Mouse (Mus musculus) midbrain, postnatal 0 days (tissue): ENCODE results near the gene Socs4. TPM values are rescaled to one million over a fixed set of nuclear protein-coding genes. Genes with fewer than 3 reads are reported as not detected.
"Not testable (repeated sequence)": the region's sequence is repeated elsewhere in the genome, so short reads cannot be mapped to it uniquely, and the experiment has no call there.

Source experiments
- ATAC-seq: fragments of 200-750 bp; cut with Nextera tagmentation; 2 replicates; pipeline ENCODE4 v1.8.0; 2017; ENCODE audit warnings: moderate number of reproducible peaks, mild to moderate bottlenecking, moderate TSS enrichment, moderate library complexity; ENCODE audit not compliant: low FRiP score
- DNase-seq: peaks from one replicate; pipeline ENCODE4 v3.0.0-alpha.2; 2015; ENCODE audit warnings: low spot score
- H3K27ac ChIP-seq: fragments of 300-500 bp; sonication (generic); 2 replicates; pipeline ENCODE4 v1.5.1; 2014; ENCODE audit warnings: low read depth, mild to moderate bottlenecking, low read length, mixed read lengths
- H3K27me3 ChIP-seq: fragments of 300-500 bp; sonication (generic); 2 replicates; pipeline ENCODE4 v1.6.1; 2014; ENCODE audit warnings: low read length, control low read depth, mixed read lengths; ENCODE audit not compliant: insufficient read depth
- H3K36me3 ChIP-seq: fragments of 300-500 bp; sonication (generic); 2 replicates; pipeline ENCODE4 v1.6.1; 2014; ENCODE audit warnings: low read length, control low read depth, mixed read lengths; ENCODE audit not compliant: insufficient read depth
- H3K4me1 ChIP-seq: fragments of 300-500 bp; sonication (generic); 2 replicates; pipeline ENCODE4 v1.6.1; 2014; ENCODE audit warnings: mild to moderate bottlenecking, control low read depth, antibody characterized with exemption, low read length, mixed read lengths; ENCODE audit not compliant: insufficient read depth
- H3K4me2 ChIP-seq: fragments of 300-500 bp; sonication (generic); 2 replicates; pipeline ENCODE4 v1.6.1; 2014; ENCODE audit warnings: low read depth, mild to moderate bottlenecking, low read length, mixed read lengths; ENCODE audit not compliant: poor library complexity, severe bottlenecking
- H3K4me3 ChIP-seq: fragments of 300-500 bp; sonication (generic); 2 replicates; pipeline ENCODE4 v1.5.1; 2014; ENCODE audit warnings: low read depth, mild to moderate bottlenecking, low read length, moderate library complexity
- H3K9ac ChIP-seq: fragments of 300-500 bp; sonication (generic); replicated peaks from 2 replicates; pipeline ENCODE4 v1.6.1; 2014; ENCODE audit warnings: mild to moderate bottlenecking, low read length, moderate library complexity, mixed read lengths; ENCODE audit not compliant: poor library complexity, severe bottlenecking
- H3K9me3 ChIP-seq: fragments of 300-500 bp; sonication (generic); 2 replicates; pipeline ENCODE4 v1.6.1; 2016; ENCODE audit warnings: low read length, control low read depth
- CTCF ChIP-seq: IDR thresholded peaks from 2 replicates; pipeline ENCODE4 v1.5.1; 2016; ENCODE audit warnings: antibody characterized with exemption, mild to moderate bottlenecking
- WGBS: fragments of 180-500 bp; shearing (Covaris S2); extraction: QIAGEN DNeasy Blood & Tissue Kit; methylation state at CpG from one replicate; pipeline ENCODE4 v1.1.7; 2014; 5-methylcytosine and 5-hydroxymethylcytosine counted together
- polyA plus RNA-seq: library from polyadenylated mRNA; unstranded; fragments of >200 nt; fragmentation: Nextera tagmentation; extraction: Ambion mirVana; gene quantifications from 2 replicates; pipeline ENCODE4 v1.2.1, GENCODE M21; 2015
- total RNA-seq: library from RNA; depleted of rRNA; stranded (reverse); fragments of >200 nt; gene quantifications from 2 replicates; pipeline ENCODE4 v1.2.3, GENCODE M21; 2014

The Socs4 gene
- total and polyA plus RNA-seq, 2 experiments from 2014 or later: 2.7 to 7.9 TPM

GRCm38 (mm10) chr14:47310342-47311181 is 33.8 kb downstream of the Socs4 start:
- no peak overlapping the region for H3K4me3 ChIP-seq
- no peak for DNase-seq
- H3K4me2 ChIP-seq: no peak overlapping the region
- peaks cover 20% of the 10 kb centered on the region for H3K36me3 ChIP-seq
- 0 out of 2 replicates have a peak, but pooled peaks have one; percentile 27 for ATAC-seq
- no peak for TF ChIP-seq CTCF
- no peaks in the 10 kb centered on the region for H3K4me1 ChIP-seq
- 90% methylated on average over 18 of the region's 18 CpGs for WGBS
- no peaks in the 10 kb centered on the region for H3K9me3 ChIP-seq
- H3K27me3 ChIP-seq: no peaks in the 10 kb centered on the region
- no peak overlapping the region for H3K9ac ChIP-seq
- H3K27ac ChIP-seq: no peak overlapping the region

DNA sequence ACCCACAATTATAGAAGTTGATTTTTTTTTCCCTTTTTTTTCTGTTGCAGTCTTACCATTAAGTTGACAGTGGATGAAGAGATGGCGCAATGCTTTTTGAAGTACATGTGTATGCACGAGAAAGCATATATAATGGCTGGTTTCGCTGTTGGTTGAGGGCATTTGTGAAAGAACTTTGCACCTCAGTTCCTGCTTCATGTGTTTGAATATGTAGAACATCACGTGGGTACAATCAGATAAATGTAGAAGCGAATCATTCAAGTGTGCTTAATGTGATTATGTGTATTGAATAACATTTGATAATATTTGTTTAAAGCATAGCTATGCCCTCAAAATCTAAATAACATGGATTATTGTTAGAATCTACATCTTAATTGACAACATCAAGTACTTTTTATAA is 42.6 kb downstream of the Socs4 start:
- 89% methylated on average over 5 of the region's 5 CpGs for WGBS
- no peak for ATAC-seq
- Histone ChIP-seq H3K27ac (no peak overlapping the region), H3K9ac (no peak overlapping the region), H3K9me3 (no peaks in the 10 kb centered on the region), H3K4me3 (no peak overlapping the region), H3K4me1 (no peaks in the 10 kb centered on the region), H3K4me2 (no peak overlapping the region), H3K27me3 (no peaks in the 10 kb centered on the region), H3K36me3 (peaks cover 5% of the 10 kb centered on the region; the same call in 1 of the 2 replicates)
- no peak for TF ChIP-seq CTCF
- DNase-seq: no peak

GRCm38 (mm10) chr14:47321581-47321980 is 44.9 kb downstream of the Socs4 start:
- not testable (repeated sequence) for ATAC-seq, H3K9ac ChIP-seq, H3K27ac ChIP-seq, H3K9me3 ChIP-seq, H3K4me2 ChIP-seq, DNase-seq, H3K27me3 ChIP-seq, H3K36me3 ChIP-seq, H3K4me3 ChIP-seq, H3K4me1 ChIP-seq
- WGBS: 95% methylated on average over 6 of the region's 8 CpGs

GRCm38 (mm10) chr14:47325965-47326761 is 49.4 kb downstream of the Socs4 start:
- DNase-seq (no peak), ATAC-seq (no peak)
- no peaks in the 10 kb centered on the region for H3K36me3 ChIP-seq
- no peak overlapping the region for H3K9ac ChIP-seq
- H3K9me3 ChIP-seq: no peaks in the 10 kb centered on the region
- no peak for TF ChIP-seq CTCF
- H3K27ac ChIP-seq: no peak overlapping the region
- no peaks in the 10 kb centered on the region for H3K27me3 ChIP-seq
- WGBS: 85% methylated on average over 9 of the region's 9 CpGs
- H3K4me2 ChIP-seq: no peak overlapping the region
- H3K4me1 ChIP-seq: no peaks in the 10 kb centered on the region
- no peak overlapping the region for H3K4me3 ChIP-seq

DNA sequence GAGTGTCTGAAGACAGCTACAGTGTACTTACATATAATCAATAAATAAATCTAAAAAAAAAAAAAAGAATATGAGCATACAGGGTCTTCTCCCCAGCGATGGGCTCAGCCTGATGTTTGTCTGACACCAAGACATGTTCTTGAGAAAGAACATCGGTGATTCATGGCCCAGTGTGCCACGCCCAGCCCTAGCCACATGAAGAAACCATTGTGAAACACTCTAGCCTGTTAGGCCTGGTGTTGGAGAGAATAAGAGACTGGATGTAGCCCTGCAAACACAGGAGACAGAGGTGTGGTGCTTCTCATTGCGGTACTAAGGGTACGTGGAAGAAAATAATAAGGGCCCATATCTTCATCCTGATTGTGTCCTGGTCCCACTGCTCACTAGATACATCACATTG is 50.6 kb downstream of the Socs4 start:
- WGBS: 97% methylated on average over 5 of the region's 5 CpGs
- ATAC-seq (no peak), DNase-seq (no peak)

DNA sequence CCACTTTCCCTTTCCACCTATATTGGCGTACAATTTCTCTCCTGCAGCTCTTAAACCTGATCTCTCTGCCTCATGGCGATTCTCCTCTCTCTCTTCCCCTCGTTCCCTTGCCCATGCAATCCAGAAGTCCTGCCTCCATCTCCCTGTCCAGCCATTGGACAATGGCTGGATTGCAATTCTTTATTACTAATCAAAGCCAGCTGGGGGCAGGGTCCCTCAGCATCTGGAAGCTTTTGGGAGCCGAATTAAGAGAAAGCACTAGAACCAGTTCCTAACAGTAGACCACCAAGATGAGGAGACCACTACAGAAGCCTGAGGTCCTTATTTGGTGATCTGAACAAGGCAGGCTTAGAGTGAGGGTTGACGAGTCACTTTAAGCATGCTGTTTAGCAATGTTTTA is 55.2 kb downstream of the Socs4 start:
- Histone ChIP-seq H3K9me3 (no peaks in the 10 kb centered on the region), H3K4me3 (no peak overlapping the region), H3K4me2 (no peak overlapping the region), H3K36me3 (no peaks in the 10 kb centered on the region), H3K9ac (no peak overlapping the region), H3K27ac (no peak overlapping the region), H3K4me1 (no peaks in the 10 kb centered on the region), H3K27me3 (no peaks in the 10 kb centered on the region)
- TF ChIP-seq CTCF: no peak
- DNase-seq (no peak), ATAC-seq (no peak)
- WGBS: 71% methylated on average over 5 of the region's 5 CpGs

More for the DNA sequence above, 50.6 kb downstream of the Socs4 start:
- H3K4me3 ChIP-seq: no peak overlapping the region
- no peaks in the 10 kb centered on the region for H3K4me1 ChIP-seq
- H3K4me2 ChIP-seq: no peak overlapping the region
- H3K27ac ChIP-seq: no peak overlapping the region
- no peaks in the 10 kb centered on the region for H3K27me3 ChIP-seq
- no peak for TF ChIP-seq CTCF
- no peaks in the 10 kb centered on the region for H3K36me3 ChIP-seq
- H3K9ac ChIP-seq: no peak overlapping the region
- H3K9me3 ChIP-seq: no peaks in the 10 kb centered on the region
